Mouse (Mus musculus): ENCODE data around the gene Cacna1h. TPM values are rescaled to one million over a fixed set of nuclear protein-coding genes. Genes with fewer than 3 reads are reported as not detected.

Cacna1h gene
- polyA plus RNA-seq, 1 experiment from 2014 or later = 2.5 TPM

- H3K27me3 ChIP-seq = no peaks in the 10 kb centered on the region
- H3K4me3 ChIP-seq = no peak within 1 kb of the TSS
- H3K36me3 ChIP-seq = no peaks in the 10 kb centered on the region
- H3K4me1 ChIP-seq = no peaks in the 10 kb centered on the region
- H3K9ac ChIP-seq = no peak within 1 kb of the TSS
- no peak within 1 kb of the TSS for H3K27ac ChIP-seq
- H3K9me3 ChIP-seq = no peaks in the 10 kb centered on the region
- WGBS = 86% methylated on average over 4 of the region's 4 CpGs
- no peak within 1 kb of the TSS for H3K4me2 ChIP-seq
- no peak for ATAC-seq (ENCODE audit: borderline replicate concordance, extremely low read depth, low FRiP score, low TSS enrichment)
These were observed 88.1 kb downstream of the Cacna1h start, which contains the start of gene Tpsab1 for GRCm38 (mm10) chr17:25345462-25345861. Gene Tpsab1 (minus strand): TSS chr17:25345562.

- Histone ChIP-seq H3K36me3 (no peaks in the 10 kb centered on the region), H3K9me3 (no peaks in the 10 kb centered on the region), H3K4me1 (no peaks in the 10 kb centered on the region), H3K9ac (no peak overlapping the region), H3K27me3 (no peaks in the 10 kb centered on the region), H3K4me2 (no peak overlapping the region), H3K4me3 (no peak overlapping the region), H3K27ac (no peak overlapping the region)
- WGBS = 40% methylated on average over 3 of the region's 3 CpGs
- ATAC-seq (ENCODE audit: borderline replicate concordance, extremely low read depth, low FRiP score, low TSS enrichment) = no peak
These were observed 92.1 kb downstream of the Cacna1h start for GRCm38 (mm10) chr17:25341490-25341889.

- WGBS = 84% methylated on average over 6 of the region's 6 CpGs
- H3K27me3 ChIP-seq = no peaks in the 10 kb centered on the region
- H3K9ac ChIP-seq = no peak overlapping the region
- no peaks in the 10 kb centered on the region for H3K4me1 ChIP-seq
- no peaks in the 10 kb centered on the region for H3K36me3 ChIP-seq
- no peak overlapping the region for H3K4me3 ChIP-seq
- no peak overlapping the region for H3K4me2 ChIP-seq
- H3K27ac ChIP-seq = no peak overlapping the region
- no peaks in the 10 kb centered on the region for H3K9me3 ChIP-seq
- ATAC-seq (ENCODE audit: borderline replicate concordance, extremely low read depth, low FRiP score, low TSS enrichment) = no peak
These were observed 93.6 kb downstream of the Cacna1h start for GRCm38 (mm10) chr17:25340003-25340402.

- Histone ChIP-seq H3K9ac (no peak overlapping the region), H3K4me1 (no peaks in the 10 kb centered on the region), H3K36me3 (no peaks in the 10 kb centered on the region), H3K27ac (no peak overlapping the region), H3K4me2 (no peak overlapping the region), H3K27me3 (peaks cover 6% of the 10 kb centered on the region; the same call in 1 of the 2 replicates), H3K9me3 (no peaks in the 10 kb centered on the region), H3K4me3 (no peak overlapping the region)
- 72% methylated on average over 4 of the region's 4 CpGs for WGBS
- no peak for ATAC-seq (ENCODE audit: borderline replicate concordance, extremely low read depth, low FRiP score, low TSS enrichment)
These were observed 95.4 kb downstream of the Cacna1h start for GRCm38 (mm10) chr17:25338218-25338617.

- Histone ChIP-seq H3K4me1 (no peaks in the 10 kb centered on the region), H3K27me3 (peaks cover 9% of the 10 kb centered on the region; the same call in 1 of the 2 replicates), H3K36me3 (no peaks in the 10 kb centered on the region), H3K9ac (no peak overlapping the region), H3K27ac (no peak overlapping the region), H3K4me2 (no peak overlapping the region), H3K4me3 (no peak overlapping the region), H3K9me3 (no peaks in the 10 kb centered on the region)
- ATAC-seq (ENCODE audit: borderline replicate concordance, extremely low read depth, low FRiP score, low TSS enrichment) = no peak
- 1% methylated on average over 8 of the region's 8 CpGs for WGBS
These were observed 99.6 kb downstream of the Cacna1h start for GRCm38 (mm10) chr17:25333943-25334342.

DNA sequence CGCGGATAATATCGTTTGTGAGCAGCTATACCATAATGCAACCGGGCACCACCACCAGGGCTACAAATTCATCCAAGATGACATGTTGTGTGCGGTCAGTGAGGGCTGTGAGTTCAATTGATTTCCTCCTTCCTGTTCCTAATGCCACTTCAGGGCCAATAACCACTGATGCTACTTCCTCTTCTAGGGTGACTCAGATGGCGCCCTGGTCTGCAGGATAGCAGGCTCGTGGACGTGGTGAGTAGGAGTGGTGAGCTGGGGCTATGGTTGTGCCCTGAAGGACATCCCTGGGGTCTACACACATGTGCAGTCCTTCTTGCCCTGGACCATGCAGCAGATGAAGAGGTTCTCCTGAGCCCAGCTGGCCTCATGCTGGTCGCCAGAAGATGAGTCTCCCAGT lies 101.3 kb downstream of the Cacna1h start:
- 60% methylated on average over 9 of the region's 9 CpGs for WGBS
- no peak for ATAC-seq (ENCODE audit: borderline replicate concordance, extremely low read depth, low FRiP score, low TSS enrichment)
- Histone ChIP-seq H3K36me3 (no peaks in the 10 kb centered on the region), H3K4me2 (no peak overlapping the region), H3K4me3 (no peak overlapping the region), H3K9ac (no peak overlapping the region), H3K9me3 (no peaks in the 10 kb centered on the region), H3K4me1 (no peaks in the 10 kb centered on the region), H3K27ac (no peak overlapping the region), H3K27me3 (peaks cover 9% of the 10 kb centered on the region; the same call in 1 of the 2 replicates)

Other genes with a start within 250 kb of the Cacna1h start
- gene BC003965, start 249.2 kb downstream of the Cacna1h start, polyA plus RNA-seq (2015; fragmentation: Nextera tagmentation; extraction: Ambion mirVana) = 32.1 and 33.0 TPM in 2 replicates
- 8.6 and 8.8 TPM in 2 replicates for gene Unkl, start 245.4 kb downstream of the Cacna1h start, polyA plus RNA-seq (2015; fragmentation: Nextera tagmentation; extraction: Ambion mirVana)
- gene Gnptg, start 193.7 kb downstream of the Cacna1h start, polyA plus RNA-seq (2015; fragmentation: Nextera tagmentation; extraction: Ambion mirVana) = 43.3 and 47.2 TPM in 2 replicates
- gene Tsr3, start 193.6 kb downstream of the Cacna1h start, polyA plus RNA-seq (2015; fragmentation: Nextera tagmentation; extraction: Ambion mirVana) = 45.9 and 46.4 TPM in 2 replicates
- gene Baiap3, start 177.4 kb downstream of the Cacna1h start, polyA plus RNA-seq (2015; fragmentation: Nextera tagmentation; extraction: Ambion mirVana) = 0.91 and 1.2 TPM in 2 replicates
- 698 TPM in 2 replicates for gene Ube2i, start 159.2 kb downstream of the Cacna1h start, polyA plus RNA-seq (2015; fragmentation: Nextera tagmentation; extraction: Ambion mirVana)
- gene Prss34, start 135.4 kb downstream of the Cacna1h start, polyA plus RNA-seq (2015; fragmentation: Nextera tagmentation; extraction: Ambion mirVana) = 0.80 and 1.3 TPM in 2 replicates
- not detected in 2 replicates for gene Prss28, start 125.1 kb downstream of the Cacna1h start, polyA plus RNA-seq (2015; fragmentation: Nextera tagmentation; extraction: Ambion mirVana)
- not detected in 2 replicates for gene Prss29, start 115.1 kb downstream of the Cacna1h start, polyA plus RNA-seq (2015; fragmentation: Nextera tagmentation; extraction: Ambion mirVana)
- gene Tpsab1, start 88.2 kb downstream of the Cacna1h start, polyA plus RNA-seq (2015; fragmentation: Nextera tagmentation; extraction: Ambion mirVana) = 0.19 and 0.24 TPM in 2 replicates
- gene Tpsb2, start 67.5 kb downstream of the Cacna1h start, polyA plus RNA-seq (2015; fragmentation: Nextera tagmentation; extraction: Ambion mirVana) = 3.6 and 5.7 TPM in 2 replicates
- 0.46 and 0.76 TPM in 2 replicates for gene Tpsg1, start 64.5 kb downstream of the Cacna1h start, polyA plus RNA-seq (2015; fragmentation: Nextera tagmentation; extraction: Ambion mirVana)
- gene Tekt4, start 20.8 kb upstream of the Cacna1h start, polyA plus RNA-seq (2015; fragmentation: Nextera tagmentation; extraction: Ambion mirVana) = 2.6 and 3.0 TPM in 2 replicates
- gene Sstr5, start 63.5 kb upstream of the Cacna1h start, polyA plus RNA-seq (2015; fragmentation: Nextera tagmentation; extraction: Ambion mirVana) = 0.06 and 0.09 TPM in 2 replicates
- gene Sox8, start 136.9 kb upstream of the Cacna1h start, polyA plus RNA-seq (2015; fragmentation: Nextera tagmentation; extraction: Ambion mirVana) = 0.35 and 0.76 TPM in 2 replicates
- 25.7 and 26.7 TPM in 2 replicates for gene Lmf1, start 145.3 kb upstream of the Cacna1h start, polyA plus RNA-seq (2015; fragmentation: Nextera tagmentation; extraction: Ambion mirVana)